16 mouse cellular contexts compared by ENCODE assay signal in genomic region chr5:103242430-103242829, GRCm38 (mm10). TPM values are rescaled to one million over a fixed set of nuclear protein-coding genes. Genes with fewer than 3 reads are reported as not detected.
"Had no signal": no experiment of that assay in that cellular context is flagged by ENCODE, and none has a peak within 500 bp of the region (broad histone marks: within the 10 kb centered on the region; RNA-seq: fewer than 3 reads in every experiment).

No protein-coding gene starts in this region.

- H3K27ac ChIP-seq: neural tube, embryonic 15.5 days; stomach, embryonic 15.5 days; stomach, postnatal 0 days had no signal

- H3K36me3 ChIP-seq: neural tube, embryonic 15.5 days; stomach, embryonic 15.5 days had no signal

- H3K4me2 ChIP-seq: neural tube, embryonic 15.5 days; stomach, embryonic 15.5 days had no signal

- DNase-seq: retina, postnatal 1 day; right cerebral cortex, adult 18-20 months; right cerebral cortex, postnatal 14 days; right cerebral cortex, postnatal 25 days; right cerebral cortex, postnatal 4 days; spleen, adult 18-20 months; thymus, adult 18-20 months; thymus, adult 2 months; thymus, postnatal 14 days; thymus, postnatal 25 days; thymus, postnatal 36 days; thymus, postnatal 4 days had no signal

- H3K27me3 ChIP-seq: neural tube, embryonic 15.5 days; stomach, embryonic 15.5 days had no signal

- H3K4me3 ChIP-seq: neural tube, embryonic 15.5 days; stomach, embryonic 15.5 days had no signal

- H3K4me1 ChIP-seq: neural tube, embryonic 15.5 days; stomach, embryonic 15.5 days had no signal

- H3K9me3 ChIP-seq: neural tube, embryonic 15.5 days; stomach, embryonic 15.5 days had no signal

- H3K9ac ChIP-seq: neural tube, embryonic 15.5 days; stomach, embryonic 15.5 days had no signal

RNA-seq across cellular contexts. Expression of gene Mapk10, which starts 31.3 kb away (rescaled TPM):
- total RNA-seq: neutrophil, adult 5-6 weeks had no signal
